Mouse (Mus musculus) embryonic facial prominence, embryonic 11.5 days (tissue): ENCODE measurements at regions not wholly inside any gene's neighbourhood (a gene's known extent, or its start where the extent isn't known, plus 50 kb on each side); places are given as distances from the start of the nearest gene placed in this dataset.

ENCODE experiments used
- ATAC-seq: fragments of 200-750 bp; cut with Nextera tagmentation; replicated peaks from 2 replicates; pipeline ENCODE4 v1.8.0; 2017; ENCODE audit warnings: low read depth; ENCODE audit not compliant: insufficient number of reproducible peaks, low FRiP score, low TSS enrichment
- DNase-seq: peaks from one replicate; pipeline ENCODE4 v3.0.0-alpha.2; 2015; ENCODE audit warnings: low spot score
- H3K27ac ChIP-seq: fragments of 300-500 bp; sonication (generic); replicated peaks from 2 replicates; pipeline ENCODE4 v1.5.1; 2014; ENCODE audit warnings: mild to moderate bottlenecking, low read depth, low read length, control low read depth
- H3K27me3 ChIP-seq: fragments of 300-500 bp; sonication (generic); 2 replicates; pipeline ENCODE4 v1.6.1; 2014; ENCODE audit warnings: mild to moderate bottlenecking, low read length, moderate library complexity, mixed read lengths; ENCODE audit not compliant: control insufficient read depth, insufficient read depth
- H3K36me3 ChIP-seq: fragments of 300-500 bp; sonication (generic); replicated peaks from 2 replicates; pipeline ENCODE4 v1.6.1; 2014; ENCODE audit warnings: low read depth, mild to moderate bottlenecking, low read length, moderate library complexity, mixed read lengths; ENCODE audit not compliant: control insufficient read depth, insufficient read depth
- H3K4me1 ChIP-seq: fragments of 300-500 bp; sonication (generic); 2 replicates; pipeline ENCODE4 v1.6.1; 2014; ENCODE audit warnings: low read length, mixed read lengths; ENCODE audit not compliant: control insufficient read depth, insufficient read depth
- H3K4me2 ChIP-seq: fragments of 300-500 bp; sonication (generic); 2 replicates; pipeline ENCODE4 v1.6.1; 2014; ENCODE audit warnings: low read depth, mild to moderate bottlenecking, control low read depth, low read length, moderate library complexity
- H3K4me3 ChIP-seq: fragments of 300-500 bp; sonication (generic); 2 replicates; pipeline ENCODE4 v1.5.1; 2014; ENCODE audit warnings: low read depth, low read length, control low read depth
- H3K9ac ChIP-seq: fragments of 300-500 bp; sonication (generic); replicated peaks from 2 replicates; pipeline ENCODE4 v1.6.1; 2014; ENCODE audit warnings: mild to moderate bottlenecking, control low read depth, low read length
- H3K9me3 ChIP-seq: fragments of 300-500 bp; sonication (generic); replicated peaks from 2 replicates; pipeline ENCODE4 v1.6.1; 2016; ENCODE audit warnings: mild to moderate bottlenecking, low read length, inconsistent platforms, mixed read lengths; ENCODE audit not compliant: control insufficient read depth
- WGBS: fragments of 180-500 bp; shearing (Covaris S2); extraction: QIAGEN DNeasy Blood & Tissue Kit; methylation state at CpG from one replicate; pipeline ENCODE4 v1.1.7; 2014; 5-methylcytosine and 5-hydroxymethylcytosine counted together

DNA sequence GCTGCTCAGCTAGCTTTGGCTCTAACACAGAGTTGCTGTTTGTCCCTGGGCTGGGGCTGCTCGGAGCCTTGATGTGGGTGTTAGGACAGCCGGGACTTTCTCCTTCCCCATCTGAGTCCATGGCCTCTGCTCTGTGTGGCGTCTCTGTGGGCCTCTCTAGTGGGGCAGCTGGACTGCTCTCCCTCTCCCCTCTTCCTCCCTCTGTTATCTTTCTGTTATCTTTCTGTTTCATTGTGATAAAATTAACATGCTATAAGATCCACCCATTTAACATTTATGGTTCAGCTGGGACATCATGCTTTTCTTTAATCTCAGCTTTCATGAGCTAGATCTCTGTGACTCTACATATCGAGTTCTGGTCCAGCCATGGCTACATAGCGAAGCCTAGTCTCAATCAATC is 105.9 kb upstream of the Max start:
- WGBS = 84% methylated on average over 5 of the region's 5 CpGs

DNA sequence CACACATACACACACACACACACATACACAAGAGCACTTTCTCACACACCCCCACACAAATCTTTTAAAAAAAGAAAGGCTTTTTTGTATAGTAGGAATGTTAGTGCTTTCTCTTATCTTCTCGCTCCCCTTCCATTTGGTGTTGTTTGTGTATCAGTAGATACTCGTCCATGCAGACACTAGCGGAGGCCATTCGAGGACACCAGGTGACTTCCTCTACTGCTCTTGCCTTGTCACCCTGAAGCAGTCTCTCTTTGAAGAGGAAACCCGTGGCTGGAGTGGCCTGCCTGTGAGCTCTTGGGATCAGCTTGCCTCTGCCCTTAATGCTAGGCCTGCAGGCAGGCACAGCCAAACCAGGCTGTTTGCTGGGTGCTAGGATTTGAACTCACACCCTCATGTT is 105.1 kb upstream of the Max start:
- no peaks in the 10 kb centered on the region for H3K36me3 ChIP-seq
- no peak overlapping the region for H3K9ac ChIP-seq
- H3K27me3 ChIP-seq = no peaks in the 10 kb centered on the region
- H3K9me3 ChIP-seq = no peaks in the 10 kb centered on the region
- H3K4me2 ChIP-seq = no peak overlapping the region
- DNase-seq (no peak), ATAC-seq (no peak)
- H3K4me3 ChIP-seq = no peak overlapping the region
- H3K27ac ChIP-seq = no peak overlapping the region
- 65% methylated on average over 5 of the region's 5 CpGs for WGBS
- no peaks in the 10 kb centered on the region for H3K4me1 ChIP-seq

More for the DNA sequence above, 105.9 kb upstream of the Max start:
- no peak overlapping the region for H3K4me2 ChIP-seq
- H3K9ac ChIP-seq = no peak overlapping the region
- DNase-seq (no peak), ATAC-seq (no peak)
- no peak overlapping the region for H3K4me3 ChIP-seq
- H3K27me3 ChIP-seq = no peaks in the 10 kb centered on the region
- no peaks in the 10 kb centered on the region for H3K4me1 ChIP-seq
- no peaks in the 10 kb centered on the region for H3K36me3 ChIP-seq
- H3K27ac ChIP-seq = no peak overlapping the region
- no peaks in the 10 kb centered on the region for H3K9me3 ChIP-seq

DNA sequence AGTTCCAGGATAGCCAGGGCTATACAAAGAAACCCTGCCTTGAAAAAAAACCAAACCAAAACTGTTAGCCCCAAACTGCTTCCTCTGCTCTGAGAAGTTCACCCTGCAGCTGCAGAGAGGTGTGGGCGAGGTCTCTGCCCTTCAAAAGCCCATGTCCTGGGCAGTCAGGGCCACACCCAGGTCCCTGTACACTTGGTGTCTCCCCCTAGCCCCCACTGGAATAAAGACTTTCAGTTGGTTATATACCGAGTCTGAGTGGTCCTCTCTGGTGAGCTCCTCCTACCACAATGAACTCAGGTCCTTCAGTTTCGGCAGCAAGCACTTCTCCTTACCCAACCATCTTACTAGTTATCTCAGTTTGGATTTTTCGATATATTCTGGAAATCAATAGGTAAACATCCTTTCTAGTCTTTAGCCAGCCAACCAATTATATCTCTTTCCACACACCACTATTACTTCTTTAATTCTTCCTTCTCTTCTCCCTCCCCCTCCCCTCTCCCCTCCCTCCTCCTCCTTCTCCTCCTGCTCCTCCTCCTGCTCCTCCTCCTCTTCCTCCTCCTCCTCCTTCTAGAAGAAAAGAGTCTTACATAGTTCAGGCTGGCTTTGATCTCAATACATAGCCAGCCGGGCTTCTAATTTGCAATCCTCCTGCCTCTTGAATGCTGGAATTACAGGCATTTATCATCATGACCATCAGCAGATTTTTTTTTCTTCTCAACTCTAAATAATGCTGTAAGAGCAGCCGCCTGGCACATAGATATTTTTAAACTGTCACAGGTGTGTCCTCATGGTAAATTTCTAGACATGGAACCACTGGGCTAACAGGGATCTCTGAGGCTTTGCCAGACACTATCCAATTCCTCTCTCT is 103.9 kb upstream of the Max start:
- H3K27ac ChIP-seq = no peak overlapping the region
- ATAC-seq (no peak), DNase-seq (no peak)
- WGBS = 66% methylated on average over 6 of the region's 6 CpGs
- H3K4me3 ChIP-seq = no peak overlapping the region
- no peak overlapping the region for H3K9ac ChIP-seq
- H3K27me3 ChIP-seq = no peaks in the 10 kb centered on the region
- no peaks in the 10 kb centered on the region for H3K9me3 ChIP-seq
- no peaks in the 10 kb centered on the region for H3K36me3 ChIP-seq
- no peak overlapping the region for H3K4me2 ChIP-seq
- H3K4me1 ChIP-seq = no peaks in the 10 kb centered on the region

DNA sequence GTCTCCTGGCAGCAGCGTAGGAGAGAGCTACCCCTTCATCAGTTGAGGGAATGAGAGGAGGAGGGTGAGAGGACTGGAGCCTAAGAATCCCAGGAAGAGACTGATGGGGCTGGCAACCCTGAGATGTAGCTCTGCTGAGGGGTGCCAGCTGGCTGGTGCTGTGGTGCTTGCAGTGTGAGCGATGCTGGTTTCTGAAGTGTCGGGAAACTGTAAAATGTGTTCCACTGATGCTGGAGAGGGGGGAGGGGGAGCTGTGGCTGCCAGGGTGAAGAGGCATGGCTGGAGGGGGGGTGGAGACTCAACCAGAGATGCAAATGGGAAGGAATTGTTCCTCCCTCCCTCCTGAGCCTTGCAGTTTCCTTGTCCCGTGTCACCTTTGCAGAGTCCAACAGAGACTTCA is 102.0 kb upstream of the Max start:
- no peak overlapping the region for H3K4me2 ChIP-seq
- H3K27ac ChIP-seq = no peak overlapping the region
- no peaks in the 10 kb centered on the region for H3K36me3 ChIP-seq
- no peaks in the 10 kb centered on the region for H3K4me1 ChIP-seq
- 63% methylated on average over 4 of the region's 4 CpGs for WGBS
- H3K4me3 ChIP-seq = no peak overlapping the region
- no peak overlapping the region for H3K9ac ChIP-seq
- no peak for DNase-seq
- no peaks in the 10 kb centered on the region for H3K27me3 ChIP-seq
- ATAC-seq = no peak
- no peaks in the 10 kb centered on the region for H3K9me3 ChIP-seq

DNA sequence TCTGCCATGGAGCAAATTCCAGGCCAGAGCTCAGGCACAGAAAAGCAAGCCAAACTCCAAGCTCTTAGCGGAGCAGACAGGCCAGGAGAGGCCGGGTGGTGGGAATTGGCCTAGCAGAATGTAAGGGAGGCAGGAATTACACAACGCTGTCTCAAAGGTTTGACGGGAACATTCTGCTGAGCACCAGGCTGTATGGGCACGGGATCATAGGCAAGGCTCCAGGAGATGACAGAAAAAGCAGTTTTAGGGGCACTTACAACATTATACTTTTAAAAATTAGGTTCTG is 99.5 kb upstream of the Max start:
- Histone ChIP-seq H3K9me3 (no peaks in the 10 kb centered on the region), H3K4me3 (no peak overlapping the region), H3K4me2 (no peak overlapping the region), H3K27me3 (no peaks in the 10 kb centered on the region), H3K9ac (no peak overlapping the region), H3K4me1 (no peaks in the 10 kb centered on the region), H3K27ac (no peak overlapping the region), H3K36me3 (no peaks in the 10 kb centered on the region)
- ATAC-seq (no peak), DNase-seq (no peak)
- 84% methylated on average over 5 of the region's 5 CpGs for WGBS

DNA sequence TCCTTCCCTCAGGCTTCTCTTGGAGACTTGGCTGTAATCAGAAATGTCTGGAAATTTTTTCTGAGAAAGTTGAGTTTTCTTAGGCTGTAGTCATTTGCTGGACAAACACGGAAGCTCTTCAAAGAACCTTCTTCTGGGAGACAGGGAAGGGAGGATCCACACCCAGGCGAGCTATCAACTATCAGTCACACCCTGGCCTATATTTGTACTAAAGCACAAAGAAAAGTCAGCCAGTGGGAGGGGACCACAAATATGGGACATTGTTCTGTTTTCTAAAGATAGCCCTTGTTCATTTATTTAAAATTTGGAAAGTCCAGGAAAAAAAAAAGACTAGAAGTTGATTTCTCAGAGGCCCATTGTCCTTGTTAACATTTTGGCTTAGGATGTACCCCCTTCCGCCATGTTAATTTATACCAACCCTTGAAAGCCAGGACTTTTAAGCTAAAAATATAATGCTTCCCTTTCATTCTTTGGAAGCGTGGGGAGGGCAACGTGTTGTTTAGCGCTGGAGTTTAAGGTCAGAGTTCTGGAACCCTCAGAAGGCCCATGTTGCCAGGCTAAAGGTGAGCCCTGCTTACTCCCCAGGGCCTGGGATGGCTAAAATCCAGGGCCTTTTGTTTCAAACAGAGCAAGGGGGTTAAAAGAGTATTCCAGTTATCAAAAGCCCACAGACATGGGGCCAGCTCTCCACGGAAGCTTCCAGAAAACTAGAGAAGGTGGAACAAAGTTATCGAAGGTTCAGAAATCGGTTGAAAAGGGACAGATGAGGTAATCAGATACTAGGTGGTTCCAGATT is 99.0 kb upstream of the Max start:
- H3K4me1 ChIP-seq = no peaks in the 10 kb centered on the region
- peak overlapping the region; percentile 8; the same call in 1 of the 2 replicates for H3K4me2 ChIP-seq
- 65% methylated on average over 9 of the region's 9 CpGs for WGBS
- no peaks in the 10 kb centered on the region for H3K27me3 ChIP-seq
- ATAC-seq (no peak), DNase-seq (no peak)
- H3K9ac ChIP-seq = no peak overlapping the region
- H3K27ac ChIP-seq = no peak overlapping the region
- H3K36me3 ChIP-seq = no peaks in the 10 kb centered on the region
- no peaks in the 10 kb centered on the region for H3K9me3 ChIP-seq
- no peak overlapping the region for H3K4me3 ChIP-seq

DNA sequence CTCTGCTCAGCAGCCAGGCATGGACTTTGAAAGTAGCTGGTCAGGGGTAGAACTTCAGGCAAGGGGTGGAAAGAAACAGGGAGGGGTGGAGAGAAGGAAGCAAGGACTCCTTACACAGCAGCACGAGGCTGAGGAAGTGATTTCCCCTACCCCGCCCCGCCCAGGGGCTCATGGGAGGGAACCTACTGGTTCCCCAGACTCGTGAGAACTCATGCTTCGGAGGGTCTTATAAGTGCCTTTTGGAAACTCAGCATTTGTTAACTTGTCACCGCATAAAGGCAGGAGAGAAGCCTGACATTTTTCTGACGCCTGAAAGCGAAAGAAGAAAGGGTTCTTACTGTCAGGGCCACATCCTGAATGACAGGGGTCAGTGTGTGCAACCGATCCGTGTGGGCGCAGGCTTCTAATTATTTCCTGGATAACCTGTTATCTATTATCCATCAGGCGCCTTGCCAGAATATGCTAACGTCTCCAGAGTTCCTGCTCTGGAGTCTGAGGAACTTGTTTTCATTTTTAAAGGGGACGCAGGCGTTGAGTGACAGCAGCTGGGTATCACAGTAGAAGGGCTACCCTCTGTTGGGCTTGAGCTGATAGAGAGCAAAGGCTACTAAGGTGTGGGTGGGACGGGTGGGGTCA is 98.2 kb upstream of the Max start:
- peak overlapping the region; percentile 8; the same call in 1 of the 2 replicates for H3K4me2 ChIP-seq
- no peaks in the 10 kb centered on the region for H3K4me1 ChIP-seq
- no peak overlapping the region; the same call in 1 of the 2 replicates for H3K27ac ChIP-seq
- H3K4me3 ChIP-seq = no peak overlapping the region
- H3K9ac ChIP-seq = no peak overlapping the region
- no peaks in the 10 kb centered on the region for H3K9me3 ChIP-seq
- DNase-seq = peak; percentile 63
- 10% methylated on average over 16 of the region's 16 CpGs for WGBS
- ATAC-seq = peak; percentile 82
- H3K27me3 ChIP-seq = no peaks in the 10 kb centered on the region
- no peaks in the 10 kb centered on the region for H3K36me3 ChIP-seq

DNA sequence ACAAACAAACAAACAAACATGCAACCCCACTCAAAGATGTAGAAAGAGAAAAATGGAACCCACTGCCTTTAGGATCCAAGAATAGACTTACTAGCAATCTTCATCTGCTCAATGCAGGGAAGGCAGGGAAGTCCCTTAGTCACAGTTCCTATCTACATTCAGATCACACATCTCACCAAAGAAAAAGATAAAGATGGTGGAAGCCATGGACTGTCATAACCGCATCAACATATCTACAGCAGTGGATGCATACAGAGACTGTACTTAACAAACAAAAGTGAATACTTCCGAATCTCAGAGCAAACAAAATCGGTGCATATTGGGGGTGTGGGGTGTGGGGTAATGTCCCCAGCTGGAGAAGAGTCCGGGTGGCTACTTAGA is 97.7 kb upstream of the Max start:
- Histone ChIP-seq H3K27me3 (no peaks in the 10 kb centered on the region), H3K36me3 (no peaks in the 10 kb centered on the region), H3K27ac (no peak overlapping the region; the same call in 1 of the 2 replicates), H3K4me2 (peak overlapping the region; percentile 0; the same call in 1 of the 2 replicates), H3K9me3 (no peaks in the 10 kb centered on the region), H3K4me3 (no peak overlapping the region), H3K9ac (no peak overlapping the region), H3K4me1 (no peaks in the 10 kb centered on the region)
- DNase-seq = no peak
- 83% methylated on average over 4 of the region's 4 CpGs for WGBS
- ATAC-seq = no peak
